Mouse (Mus musculus): Measurements from ENCODE around the gene Klra7. TPM values are rescaled to one million over a fixed set of nuclear protein-coding genes. Genes with fewer than 3 reads are reported as not detected.
"Not testable (repeated sequence)": the region's sequence is repeated elsewhere in the genome, so short reads cannot be mapped to it uniquely, and the experiment has no call there.

Klra7 gene
- total RNA-seq (2014; rRNA removed) (0.27 TPM in 1 of 2 replicates, not detected in the other), polyA plus RNA-seq (2012; rRNA removed) (not detected in 2 replicates)

- TF ChIP-seq POLR2A (IDR thresholded peaks at IDR 0.05; ENCODE audit: extremely low read depth, insufficient read depth, low read length): no peak
- TF ChIP-seq CTCF (IDR thresholded peaks at IDR 0.05; ENCODE audit: low read depth, low read length): no peak
- Histone ChIP-seq H3K36me3 (ENCODE audit: control insufficient read depth, insufficient read depth, low read length) (no peaks in the 10 kb centered on the region), H3K4me3 (ENCODE audit: insufficient read depth, low read depth, low read length) (no peak within 1 kb of the TSS), H3K4me1 (ENCODE audit: control insufficient read depth, insufficient read depth, low read length) (no peaks in the 10 kb centered on the region), H3K79me2 (ENCODE audit: control insufficient read depth, insufficient read depth, low read length) (no peaks in the 10 kb centered on the region), H3K27ac (replicated peaks; ENCODE audit: insufficient read depth, low read depth, low read length) (no peak within 1 kb of the TSS), H3K27me3 (ENCODE audit: control insufficient read depth, insufficient read depth, low read length) (no peaks in the 10 kb centered on the region), H3K9ac (ENCODE audit: low read depth, low read length) (no peak within 1 kb of the TSS)
- DNase-seq (ENCODE audit: extremely low read depth, low read depth, low spot score): no peak
Observed at GRCm38 (mm10) chr6:130233222-130233621, at the start of gene Klra7. Gene Klra7, minus strand, starts transcription at chr6:130233322.

- not testable (repeated sequence) for H3K79me2 ChIP-seq (ENCODE audit: control insufficient read depth, insufficient read depth, low read length); H3K4me1 ChIP-seq (ENCODE audit: control insufficient read depth, insufficient read depth, low read length); H3K27me3 ChIP-seq (ENCODE audit: control insufficient read depth, insufficient read depth, low read length); DNase-seq (ENCODE audit: extremely low read depth, low read depth, low spot score); H3K36me3 ChIP-seq (ENCODE audit: control insufficient read depth, insufficient read depth, low read length); H3K9ac ChIP-seq (ENCODE audit: low read depth, low read length); H3K4me3 ChIP-seq (ENCODE audit: insufficient read depth, low read depth, low read length); H3K27ac ChIP-seq (replicated peaks; ENCODE audit: insufficient read depth, low read depth, low read length)
- WGBS: 48% methylated on average over 1 of the region's 1 CpGs
Observed at GRCm38 (mm10) chr6:130281828-130282227, 48.7 kb upstream of the Klra7 start, which contains the start of gene Klra10. Gene Klra10, minus strand, starts transcription at chr6:130281928.

DNA sequence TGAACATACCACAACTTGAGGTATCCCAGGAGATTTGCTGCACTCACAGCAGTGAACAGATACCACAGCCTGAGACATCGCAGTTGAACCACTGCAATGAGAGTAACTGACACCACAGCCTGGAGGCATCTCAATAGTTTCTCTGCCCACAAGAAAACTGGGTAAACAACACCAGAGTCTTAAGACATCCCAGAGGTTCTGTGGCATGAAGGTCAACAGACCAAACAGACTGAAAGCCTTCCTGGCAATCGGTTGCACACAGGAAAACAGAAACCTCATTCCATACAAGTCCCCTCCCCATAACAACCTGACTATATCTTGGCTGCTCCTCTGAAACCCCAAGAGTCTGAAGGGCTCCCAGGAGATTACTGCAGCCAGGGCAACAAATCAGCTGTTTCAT, 22.2 kb upstream of the Klra7 start:
- H3K9ac ChIP-seq (ENCODE audit: low read depth, low read length): no peak overlapping the region
- no peak overlapping the region for H3K27ac ChIP-seq (replicated peaks; ENCODE audit: insufficient read depth, low read depth, low read length)
- no peaks in the 10 kb centered on the region for H3K27me3 ChIP-seq (ENCODE audit: control insufficient read depth, insufficient read depth, low read length)
- DNase-seq (ENCODE audit: extremely low read depth, low read depth, low spot score): no peak
- H3K4me1 ChIP-seq (ENCODE audit: control insufficient read depth, insufficient read depth, low read length): no peaks in the 10 kb centered on the region
- TF ChIP-seq POLR2A (IDR thresholded peaks at IDR 0.05; ENCODE audit: extremely low read depth, insufficient read depth, low read length) (no peak), CTCF (IDR thresholded peaks at IDR 0.05; ENCODE audit: low read depth, low read length) (no peak)
- H3K79me2 ChIP-seq (ENCODE audit: control insufficient read depth, insufficient read depth, low read length): no peaks in the 10 kb centered on the region
- 81% methylated on average over 2 of the region's 2 CpGs for WGBS
- H3K36me3 ChIP-seq (ENCODE audit: control insufficient read depth, insufficient read depth, low read length): no peaks in the 10 kb centered on the region
- no peak overlapping the region for H3K4me3 ChIP-seq (ENCODE audit: insufficient read depth, low read depth, low read length)

- Histone ChIP-seq H3K9ac (ENCODE audit: low read depth, low read length) (no peak overlapping the region), H3K27me3 (ENCODE audit: control insufficient read depth, insufficient read depth, low read length) (no peaks in the 10 kb centered on the region), H3K4me1 (ENCODE audit: control insufficient read depth, insufficient read depth, low read length) (no peaks in the 10 kb centered on the region), H3K4me3 (ENCODE audit: insufficient read depth, low read depth, low read length) (no peak overlapping the region), H3K27ac (replicated peaks; ENCODE audit: insufficient read depth, low read depth, low read length) (no peak overlapping the region), H3K36me3 (ENCODE audit: control insufficient read depth, insufficient read depth, low read length) (no peaks in the 10 kb centered on the region), H3K79me2 (ENCODE audit: control insufficient read depth, insufficient read depth, low read length) (no peaks in the 10 kb centered on the region)
- WGBS: 65% methylated on average over 2 of the region's 2 CpGs
- no peak for DNase-seq (ENCODE audit: extremely low read depth, low read depth, low spot score)
- TF ChIP-seq POLR2A (IDR thresholded peaks at IDR 0.05; ENCODE audit: extremely low read depth, insufficient read depth, low read length): no peak
- no peak for TF ChIP-seq CTCF (IDR thresholded peaks at IDR 0.05; ENCODE audit: low read depth, low read length)
Observed at GRCm38 (mm10) chr6:130237536-130237935, 4.4 kb upstream of the Klra7 start.

GRCm38 (mm10) chr6:130236635-130237034, 3.5 kb upstream of the Klra7 start:
- Histone ChIP-seq H3K27ac (replicated peaks; ENCODE audit: insufficient read depth, low read depth, low read length) (no peak overlapping the region), H3K4me3 (ENCODE audit: insufficient read depth, low read depth, low read length) (no peak overlapping the region), H3K4me1 (ENCODE audit: control insufficient read depth, insufficient read depth, low read length) (no peaks in the 10 kb centered on the region), H3K27me3 (ENCODE audit: control insufficient read depth, insufficient read depth, low read length) (no peaks in the 10 kb centered on the region), H3K36me3 (ENCODE audit: control insufficient read depth, insufficient read depth, low read length) (no peaks in the 10 kb centered on the region), H3K79me2 (ENCODE audit: control insufficient read depth, insufficient read depth, low read length) (no peaks in the 10 kb centered on the region), H3K9ac (ENCODE audit: low read depth, low read length) (no peak overlapping the region)
- TF ChIP-seq POLR2A (IDR thresholded peaks at IDR 0.05; ENCODE audit: extremely low read depth, insufficient read depth, low read length) (no peak), CTCF (IDR thresholded peaks at IDR 0.05; ENCODE audit: low read depth, low read length) (no peak)
- no peak for DNase-seq (ENCODE audit: extremely low read depth, low read depth, low spot score)
- 34% methylated on average over 1 of the region's 1 CpGs for WGBS

DNA sequence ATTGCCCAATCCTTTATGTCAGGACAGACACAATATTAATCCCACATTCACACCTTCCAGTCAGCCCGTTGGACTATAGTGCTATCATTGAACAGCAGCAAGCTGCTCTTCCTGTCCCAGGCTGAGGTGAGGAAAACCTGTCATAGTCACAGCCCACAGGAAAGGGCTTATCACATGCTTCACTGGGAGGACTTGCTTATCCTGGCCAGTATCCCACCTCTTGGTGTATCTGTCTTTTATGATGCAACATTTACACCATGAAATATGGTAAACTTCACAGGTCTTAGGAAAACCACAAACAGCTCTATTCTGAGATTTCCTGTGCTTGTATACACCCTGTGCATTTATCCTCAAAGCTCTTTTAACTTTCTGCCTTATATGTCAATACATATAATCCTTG, 35.7 kb downstream of the Klra7 start:
- H3K36me3 ChIP-seq (ENCODE audit: control insufficient read depth, insufficient read depth, low read length); H3K27me3 ChIP-seq (ENCODE audit: control insufficient read depth, insufficient read depth, low read length); H3K4me3 ChIP-seq (ENCODE audit: insufficient read depth, low read depth, low read length); H3K27ac ChIP-seq (replicated peaks; ENCODE audit: insufficient read depth, low read depth, low read length); H3K79me2 ChIP-seq (ENCODE audit: control insufficient read depth, insufficient read depth, low read length); H3K9ac ChIP-seq (ENCODE audit: low read depth, low read length); H3K4me1 ChIP-seq (ENCODE audit: control insufficient read depth, insufficient read depth, low read length); DNase-seq (ENCODE audit: extremely low read depth, low read depth, low spot score): not testable (repeated sequence)
- 83% methylated on average over 1 of the region's 1 CpGs for WGBS

DNA sequence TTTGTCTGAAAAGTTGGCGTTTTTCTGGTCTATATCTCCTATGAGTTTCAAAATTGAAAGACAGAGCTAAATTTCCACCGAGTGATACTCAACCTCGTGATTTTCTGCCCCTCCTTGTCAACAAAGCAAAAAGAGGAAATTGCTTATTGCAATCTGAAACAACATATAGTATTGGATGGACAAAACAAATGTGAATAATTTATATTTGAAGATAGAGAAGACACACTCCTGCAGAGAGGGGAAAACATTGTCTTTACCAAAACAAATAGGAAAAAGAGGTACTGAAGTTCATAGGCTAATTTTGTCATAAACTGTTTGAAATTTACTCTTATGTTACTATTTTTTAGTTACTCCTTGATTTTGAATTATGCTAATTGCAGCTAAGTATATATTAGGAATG, 40.1 kb downstream of the Klra7 start, which contains the start of gene Klra9:
TSS of gene Klra9 (minus strand) at position 101 of the 400 bp plus-strand sequence.
- H3K79me2 ChIP-seq (ENCODE audit: control insufficient read depth, insufficient read depth, low read length); DNase-seq (ENCODE audit: extremely low read depth, low read depth, low spot score); H3K4me1 ChIP-seq (ENCODE audit: control insufficient read depth, insufficient read depth, low read length); H3K4me3 ChIP-seq (ENCODE audit: insufficient read depth, low read depth, low read length); H3K9ac ChIP-seq (ENCODE audit: low read depth, low read length); H3K27ac ChIP-seq (replicated peaks; ENCODE audit: insufficient read depth, low read depth, low read length); H3K27me3 ChIP-seq (ENCODE audit: control insufficient read depth, insufficient read depth, low read length); H3K36me3 ChIP-seq (ENCODE audit: control insufficient read depth, insufficient read depth, low read length): not testable (repeated sequence)
- 49% methylated on average over 3 of the region's 3 CpGs for WGBS

Data from liver, adult 2 months (tissue).